Mouse (Mus musculus) testis, adult 2 months (tissue): ENCODE data around the gene Obsl1.

Source experiments
- CTCF ChIP-seq: fragments of 200-500 bp; IDR thresholded peaks from 2 replicates; pipeline ENCODE4 v1.5.1; 2012; ENCODE audit warnings: low read depth, mild to moderate bottlenecking, inconsistent platforms, low read length, moderate library complexity; ENCODE audit not compliant: control insufficient read depth, insufficient read depth, insufficient replicate concordance
- POLR2A ChIP-seq: fragments of 200-500 bp; IDR thresholded peaks from 2 replicates; pipeline ENCODE4 v1.6.1; 2012; ENCODE audit warnings: low read depth, mild to moderate bottlenecking, inconsistent platforms, low read length, moderate library complexity; ENCODE audit not compliant: control insufficient read depth

- TF ChIP-seq CTCF (no peak), POLR2A (no peak)
Observed at GRCm38 (mm10) chr1:75480735-75481134, 25.5 kb downstream of the Obsl1 start.
